Mouse (Mus musculus): ENCODE data around the gene Flcn.
"Not testable (repeated sequence)": the region's sequence is repeated elsewhere in the genome, so short reads cannot be mapped to it uniquely, and the experiment has no call there.

Gene Flcn

DNA sequence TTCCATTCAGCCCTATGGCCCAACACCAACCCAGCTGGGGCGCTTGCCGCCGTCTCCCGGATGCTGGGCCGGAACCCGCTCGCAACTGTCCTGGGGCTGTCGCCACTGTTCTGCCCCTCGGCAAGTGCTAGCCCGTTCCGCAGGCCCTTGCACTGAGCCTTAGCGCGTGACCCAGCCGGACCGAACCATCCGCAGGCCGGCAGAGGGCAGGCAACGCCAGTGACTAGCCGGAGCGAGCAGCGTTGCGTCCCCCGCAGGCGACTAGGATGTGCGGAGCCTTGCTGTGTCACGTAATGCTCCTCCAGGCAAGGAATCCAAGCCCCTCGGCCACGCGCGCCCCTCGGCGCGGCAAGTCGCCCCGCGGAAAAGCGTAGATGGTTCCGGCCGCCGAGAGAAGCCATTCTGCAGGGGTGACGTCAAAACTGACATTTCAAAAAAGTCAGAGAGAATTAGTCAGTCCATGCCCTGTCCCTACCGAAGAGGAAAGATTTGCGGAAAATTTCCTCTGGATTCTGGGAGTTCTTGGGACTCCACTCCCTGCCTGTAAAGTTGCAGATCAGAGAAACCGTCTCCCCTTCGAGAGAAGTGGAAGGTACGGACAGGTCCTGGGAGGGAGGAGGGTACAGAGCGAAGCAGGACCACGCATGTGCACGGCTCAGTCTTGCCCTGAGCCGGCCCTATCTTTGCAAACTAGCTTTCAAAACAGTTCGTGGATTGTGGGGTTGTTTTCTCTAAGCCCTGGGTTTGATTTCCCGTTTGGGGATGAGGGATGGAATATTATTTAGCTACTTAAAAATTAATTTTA is at the start of gene Flcn:
Flcn (minus strand) TSS at position 347 of the 805 bp plus-strand sequence.
- DNase-seq (ENCODE audit: extremely low spot score, low spot score) = peak; percentile 91

DNA sequence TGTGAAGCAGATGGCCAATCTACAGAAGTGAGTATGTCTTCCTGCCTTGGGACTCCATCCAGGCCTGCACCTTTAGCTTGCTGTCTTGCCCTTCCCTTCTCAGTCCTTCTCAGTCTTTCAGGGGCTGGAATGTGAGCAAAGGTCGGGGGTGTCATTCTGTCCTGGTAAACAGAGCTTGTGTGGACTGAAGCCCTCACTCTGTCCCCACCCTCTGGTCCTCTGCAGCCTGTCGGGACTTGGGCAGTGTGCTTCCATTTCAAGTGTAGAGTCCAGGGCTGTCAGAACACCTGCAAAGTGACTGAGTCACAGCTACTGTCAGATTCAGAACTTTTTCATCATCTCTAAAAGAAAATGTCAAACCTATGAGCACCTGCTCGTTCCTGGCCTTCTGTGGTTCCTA is 43.0 kb upstream of the Flcn start:
- no peak for DNase-seq (ENCODE audit: extremely low spot score, low spot score)

DNA sequence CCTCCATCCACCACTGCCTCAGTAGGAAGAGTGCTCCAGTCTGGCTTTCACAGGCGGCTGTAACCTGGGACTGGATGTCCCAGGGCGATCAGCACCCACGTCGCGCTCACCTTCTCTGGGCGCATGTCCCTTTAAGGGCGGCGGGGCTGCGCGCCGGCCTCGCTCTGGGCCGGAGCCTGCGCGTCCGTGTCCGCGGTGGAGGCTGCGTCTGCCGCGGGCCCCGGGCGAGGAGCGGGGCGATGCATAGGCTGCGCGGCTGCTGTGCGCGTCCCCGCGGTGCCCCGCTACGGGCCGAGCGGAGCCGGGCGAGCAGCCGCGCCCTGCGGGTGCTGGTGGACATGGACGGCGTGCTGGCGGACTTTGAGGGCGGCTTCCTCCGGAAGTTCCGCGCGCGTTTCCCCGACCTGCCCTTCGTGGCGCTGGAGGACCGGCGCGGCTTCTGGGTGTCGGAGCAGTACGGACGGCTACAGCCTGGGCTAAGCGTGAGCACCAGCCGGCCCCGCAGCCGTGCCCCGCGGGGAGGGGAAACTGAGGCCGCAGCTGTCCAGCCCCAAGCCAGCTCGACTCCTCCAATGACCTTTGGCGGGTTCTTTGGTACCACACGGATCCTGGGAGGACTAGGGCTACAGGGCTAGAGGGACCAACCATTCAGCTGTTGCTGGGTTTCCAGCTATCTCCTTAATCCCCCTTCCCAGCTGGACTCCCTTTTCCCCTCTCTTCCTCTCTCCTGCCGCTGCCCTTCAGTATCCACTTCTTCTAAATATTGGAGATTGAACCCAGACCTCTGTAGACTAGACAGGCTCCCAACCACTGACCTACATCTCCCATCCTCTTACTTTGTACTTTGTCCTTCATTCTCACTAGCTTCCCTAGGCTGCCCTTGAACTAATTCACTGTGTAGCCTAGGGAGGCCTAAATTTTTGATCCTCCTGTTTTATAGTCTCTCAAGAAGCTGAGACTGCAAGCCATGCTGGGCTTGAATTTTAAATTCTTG is 38.4 kb upstream of the Flcn start:
- peak; percentile 87 for DNase-seq (ENCODE audit: extremely low spot score, low spot score)

- DNase-seq (ENCODE audit: extremely low spot score, low spot score) = peak; percentile 37
Measured at GRCm38 (mm10) chr11:59847131-59847530, 37.3 kb upstream of the Flcn start.

DNA sequence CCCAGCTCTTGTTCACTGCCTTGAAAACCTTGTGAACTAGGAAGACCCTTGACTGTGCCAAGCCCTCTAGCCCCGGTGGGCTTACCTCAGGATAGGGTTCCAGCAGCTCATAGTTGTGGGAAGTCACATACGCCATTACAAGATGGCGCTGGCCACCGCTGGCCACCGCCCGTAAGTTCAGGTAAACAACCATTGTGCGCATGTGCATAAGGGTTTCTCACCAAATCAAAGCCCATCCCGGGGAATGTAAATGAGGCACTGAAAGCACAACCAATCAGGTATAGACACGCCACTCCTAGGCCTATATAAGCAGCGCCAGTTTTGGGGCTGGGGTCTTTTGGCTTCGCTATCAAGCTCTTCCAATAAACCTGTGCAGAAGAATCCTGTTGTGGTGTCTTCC is 36.5 kb upstream of the Flcn start:
- DNase-seq (ENCODE audit: extremely low spot score, low spot score) = no peak

GRCm38 (mm10) chr11:59839459-59840126 is 29.8 kb upstream of the Flcn start, which contains the start of gene Cops3:
TSS of gene Cops3 (minus strand) at chr11:59839838.
- peak; percentile 95 for DNase-seq (ENCODE audit: extremely low spot score, low spot score)

DNA sequence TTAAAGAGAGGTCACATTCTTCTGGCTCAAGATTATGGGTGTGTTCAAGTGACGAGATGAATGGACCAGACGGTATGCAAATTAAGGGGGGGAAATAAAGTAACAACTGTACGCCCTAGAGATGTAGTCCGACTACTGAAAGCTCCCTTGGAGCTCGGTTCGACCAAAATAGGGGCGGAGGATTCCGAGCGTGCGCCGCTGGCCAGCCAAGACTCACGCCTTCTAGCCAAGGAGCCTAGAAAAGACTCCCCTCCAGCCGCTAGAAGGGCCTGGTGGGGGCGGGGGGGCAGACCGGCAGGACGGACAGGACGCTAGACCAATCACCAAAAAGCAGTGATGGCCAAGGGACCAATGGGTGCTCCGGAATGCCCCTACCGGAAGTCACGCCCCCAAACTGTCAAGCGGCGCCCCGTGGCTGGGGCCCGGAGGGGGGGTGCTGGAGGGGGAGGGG is 29.2 kb upstream of the Flcn start, which contains the start of gene Nt5m:
Nt5m (plus strand) TSS at position 440 of the 451 bp plus-strand sequence.
- DNase-seq (ENCODE audit: extremely low spot score, low spot score) = peak; percentile 92

- DNase-seq (ENCODE audit: extremely low spot score, low spot score) = no peak
Measured at GRCm38 (mm10) chr11:59838426-59838825, 28.6 kb upstream of the Flcn start.

GRCm38 (mm10) chr11:59837789-59838188 is 28.0 kb upstream of the Flcn start:
- not testable (repeated sequence) for DNase-seq (ENCODE audit: extremely low spot score, low spot score)

- DNase-seq (ENCODE audit: extremely low spot score, low spot score) = no peak
Measured at GRCm38 (mm10) chr11:59821625-59822024, 11.8 kb upstream of the Flcn start.

DNA sequence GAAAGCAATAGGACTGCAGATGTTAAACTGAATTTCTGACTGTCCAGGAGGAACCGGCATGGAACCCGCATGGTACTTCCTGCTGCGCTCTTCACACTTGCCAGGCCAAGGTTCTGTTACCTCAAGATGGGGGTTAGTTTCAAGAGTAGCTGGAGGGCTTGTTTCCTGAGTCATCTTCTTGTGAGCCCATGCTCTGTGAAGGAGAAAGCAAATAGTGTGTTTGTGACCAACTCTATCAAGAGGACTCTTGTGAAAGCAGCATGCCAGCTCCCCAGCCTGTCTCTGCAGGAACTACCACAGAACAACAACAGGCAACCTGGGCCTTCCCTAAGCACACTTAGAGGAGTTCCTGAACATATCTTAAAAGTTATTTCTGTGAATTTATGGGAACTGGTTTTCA is 8.1 kb upstream of the Flcn start:
- DNase-seq (ENCODE audit: extremely low spot score, low spot score) = no peak

GRCm38 (mm10) chr11:59815482-59816065 is 5.8 kb upstream of the Flcn start:
- no peak for DNase-seq (ENCODE audit: extremely low spot score, low spot score)

DNA sequence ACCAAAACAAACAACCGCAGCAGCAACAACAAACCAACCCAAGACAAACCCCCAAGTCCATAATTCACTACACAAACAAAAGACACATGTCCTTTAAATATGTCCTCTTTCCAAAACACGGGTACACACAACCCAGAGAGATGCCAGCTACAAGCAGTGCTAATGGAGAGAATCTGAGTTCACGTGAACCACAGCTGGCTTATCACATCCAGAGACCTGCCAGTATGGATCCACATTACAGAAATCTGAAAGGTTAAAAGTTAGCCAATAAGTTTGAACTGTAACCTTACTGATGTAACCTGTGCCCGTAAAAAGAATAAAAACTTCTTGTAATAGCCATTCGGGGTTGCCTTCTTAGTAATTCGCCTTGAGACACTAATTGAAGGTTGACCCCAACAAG is 5.1 kb upstream of the Flcn start:
- no peak for DNase-seq (ENCODE audit: extremely low spot score, low spot score)

- DNase-seq (ENCODE audit: extremely low spot score, low spot score) = no peak
Measured at GRCm38 (mm10) chr11:59814311-59814710, 4.5 kb upstream of the Flcn start.

GRCm38 (mm10) chr11:59813276-59813675 is 3.5 kb upstream of the Flcn start:
- DNase-seq (ENCODE audit: extremely low spot score, low spot score) = no peak

- no peak for DNase-seq (ENCODE audit: extremely low spot score, low spot score)
Measured at GRCm38 (mm10) chr11:59811211-59811610, 1.4 kb upstream of the Flcn start.

DNA sequence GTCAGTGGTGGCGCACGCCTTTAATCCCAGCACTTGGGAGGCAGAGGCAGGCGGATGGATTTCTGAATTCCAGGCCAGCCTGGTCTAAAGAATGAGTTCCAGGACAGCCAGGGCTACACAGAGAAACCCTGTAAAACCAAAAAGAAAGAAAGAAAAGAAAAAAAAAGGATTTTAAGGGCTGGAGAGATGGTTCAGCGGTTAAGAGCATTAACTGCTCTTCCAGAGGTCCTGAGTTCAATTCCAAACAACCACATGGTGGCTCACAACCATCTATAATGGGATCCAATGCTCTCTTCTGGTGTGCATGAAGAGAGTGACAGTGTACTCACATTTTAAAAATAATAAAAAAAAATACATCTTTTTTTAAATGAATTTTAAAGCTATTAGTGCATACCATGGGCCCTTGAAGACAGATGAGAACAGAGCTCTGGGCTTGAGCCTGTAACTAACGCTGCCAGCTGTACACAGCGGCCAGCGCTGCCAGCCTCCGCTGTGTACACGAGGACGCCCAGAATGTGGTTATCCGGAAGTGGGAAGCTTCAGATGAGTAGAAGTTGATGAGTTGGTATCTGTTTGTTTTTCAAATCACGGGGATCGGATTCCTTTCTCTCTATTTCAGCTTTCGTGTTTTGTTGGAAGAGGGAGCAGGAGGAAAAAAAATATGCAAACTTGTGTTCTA is 803 bp upstream of the Flcn start:
- no peak for DNase-seq (ENCODE audit: extremely low spot score, low spot score)

- no peak for DNase-seq (ENCODE audit: extremely low spot score, low spot score)
Measured at GRCm38 (mm10) chr11:59809071-59809669, 646 bp downstream of the Flcn start.

DNA sequence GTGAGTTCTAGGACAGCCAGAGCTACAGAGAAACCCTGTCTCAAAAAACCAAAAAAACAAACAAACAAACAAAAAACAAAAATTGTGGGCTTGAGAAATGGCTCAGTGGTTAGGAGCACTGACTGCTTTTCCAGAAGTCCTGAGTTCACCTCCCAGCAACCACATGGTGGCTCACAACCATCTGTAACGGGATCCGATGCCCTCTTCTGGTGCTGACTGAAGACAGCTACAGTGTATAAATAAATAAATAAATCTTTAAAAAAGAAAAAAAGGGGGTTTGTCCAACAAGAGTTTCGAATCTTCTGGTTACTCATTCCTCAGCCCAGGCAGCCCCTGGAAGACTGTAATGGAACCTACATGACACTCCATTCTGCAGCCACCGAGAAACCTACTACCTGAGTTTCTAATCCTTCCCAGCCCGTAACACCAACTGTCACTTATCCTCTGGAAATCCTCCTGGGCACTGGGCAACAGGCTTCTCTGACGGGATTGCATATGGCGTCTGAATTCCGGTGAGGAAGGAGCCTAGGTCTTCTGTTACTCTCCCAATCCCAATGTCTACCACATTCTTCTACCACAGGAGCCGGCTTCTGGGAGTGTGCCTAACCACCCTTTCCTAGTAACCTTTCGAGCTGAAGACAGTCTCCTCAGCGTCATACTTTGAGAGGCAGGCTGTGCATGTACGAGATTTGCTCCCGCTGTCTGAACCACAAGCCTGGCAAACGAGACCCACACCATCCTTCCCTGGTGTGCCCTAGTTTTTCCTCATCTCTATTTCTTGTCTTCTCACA is 1.5 kb downstream of the Flcn start:
- no peak for DNase-seq (ENCODE audit: extremely low spot score, low spot score)

Measured in neural tube, embryonic 10.5 days (tissue).